Mouse (Mus musculus): ENCODE results near the gene Tmem229b.
A peak's percentile ranks its signal among the peaks of the same experiment; 100 is the strongest.
"Not testable (repeated sequence)": the region's sequence is repeated elsewhere in the genome, so short reads cannot be mapped to it uniquely, and the experiment has no call there.

The Tmem229b gene

GRCm38 (mm10) chr12:79007126-79007753 lies at the start of gene Tmem229b:
Gene Tmem229b, minus strand, starts transcription at chr12:79007627.
- peak; percentile 83 for DNase-seq (ENCODE audit: extremely low spot score, low spot score)

DNA sequence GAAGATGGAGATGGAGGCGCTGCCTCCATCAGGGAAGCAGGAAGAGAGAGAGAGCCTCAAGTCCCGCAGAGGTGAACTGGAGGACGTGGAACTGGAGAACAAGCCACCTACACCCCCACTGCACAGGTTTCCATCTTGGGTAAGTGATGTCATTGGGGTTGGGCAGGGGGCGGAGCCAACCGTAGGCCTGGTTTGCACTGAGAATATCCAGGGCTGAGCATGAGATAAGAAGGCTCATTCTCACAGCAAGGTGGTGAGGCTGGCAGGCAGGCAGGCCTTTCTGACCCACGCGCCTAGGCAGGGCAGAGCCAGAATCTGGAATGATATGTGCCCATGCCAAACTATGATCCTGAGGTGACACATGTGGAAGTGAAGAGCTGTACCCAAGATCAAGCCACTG lies 47.8 kb upstream of the Tmem229b start:
- DNase-seq (ENCODE audit: extremely low spot score, low spot score) = no peak

- no peak for DNase-seq (ENCODE audit: extremely low spot score, low spot score)
Measured at GRCm38 (mm10) chr12:79052073-79052472, 44.6 kb upstream of the Tmem229b start.

GRCm38 (mm10) chr12:79050545-79051212 lies 43.3 kb upstream of the Tmem229b start:
- no peak for DNase-seq (ENCODE audit: extremely low spot score, low spot score)

DNA sequence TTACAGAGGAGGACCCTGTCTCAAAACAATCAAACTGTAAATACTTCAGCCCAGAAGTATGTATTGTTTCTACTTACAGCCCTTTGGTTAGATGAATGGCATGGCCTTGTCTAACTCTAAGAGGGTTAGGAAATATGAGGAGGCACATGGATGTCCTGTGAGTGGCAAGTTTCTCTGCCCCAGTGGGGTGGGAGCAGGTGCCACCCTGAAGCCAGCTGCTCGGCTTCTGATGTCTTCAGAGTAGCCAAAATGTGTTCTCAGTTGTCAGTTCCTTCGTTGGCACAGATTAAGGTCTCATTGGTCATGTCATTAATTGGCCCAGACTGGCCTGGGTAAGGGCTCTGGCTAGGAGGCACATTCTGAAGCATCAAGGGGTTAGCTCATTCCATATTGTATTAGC lies 42.4 kb upstream of the Tmem229b start:
- no peak for DNase-seq (ENCODE audit: extremely low spot score, low spot score)

GRCm38 (mm10) chr12:79048898-79049297 lies 41.5 kb upstream of the Tmem229b start:
- DNase-seq (ENCODE audit: extremely low spot score, low spot score) = no peak

DNA sequence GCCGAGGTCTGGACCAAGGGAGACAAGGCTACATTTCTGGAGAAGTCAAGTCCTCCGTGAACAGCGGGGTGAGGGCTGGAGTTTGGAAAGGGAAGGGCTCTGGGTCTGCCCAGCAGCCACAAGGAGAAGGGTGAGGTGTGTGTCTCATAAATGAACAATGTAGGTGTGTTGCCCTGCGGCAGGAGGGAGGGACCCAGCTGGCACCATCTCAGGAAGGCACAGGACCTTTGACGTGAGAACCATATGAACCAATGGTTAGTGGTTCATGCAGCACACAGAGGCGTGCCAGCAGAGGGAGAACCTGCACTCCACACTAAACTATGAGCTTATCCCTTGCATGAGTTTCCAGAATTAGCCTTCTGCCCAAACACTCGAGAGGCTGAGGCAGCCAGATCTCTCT lies 39.8 kb upstream of the Tmem229b start:
- DNase-seq (ENCODE audit: extremely low spot score, low spot score) = no peak

DNA sequence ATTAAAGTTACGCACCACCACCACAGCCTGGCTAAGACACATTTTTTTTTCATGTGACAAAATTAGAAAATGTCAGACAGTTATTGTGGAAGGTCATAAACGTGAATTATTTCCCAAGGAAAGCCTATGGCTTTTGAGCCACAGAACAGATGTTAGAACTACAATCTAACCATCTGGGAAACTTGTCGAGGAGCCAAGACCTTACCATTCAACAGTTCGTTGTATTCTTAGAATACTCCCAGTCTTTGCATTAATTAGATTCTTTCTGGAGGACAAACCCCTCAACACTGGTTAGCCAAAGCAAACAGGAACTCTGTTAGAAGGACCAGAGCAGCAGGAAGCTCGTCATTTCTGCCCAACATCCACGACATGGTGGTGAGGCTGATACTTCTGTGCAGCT lies 38.7 kb upstream of the Tmem229b start:
- DNase-seq (ENCODE audit: extremely low spot score, low spot score) = no peak

DNA sequence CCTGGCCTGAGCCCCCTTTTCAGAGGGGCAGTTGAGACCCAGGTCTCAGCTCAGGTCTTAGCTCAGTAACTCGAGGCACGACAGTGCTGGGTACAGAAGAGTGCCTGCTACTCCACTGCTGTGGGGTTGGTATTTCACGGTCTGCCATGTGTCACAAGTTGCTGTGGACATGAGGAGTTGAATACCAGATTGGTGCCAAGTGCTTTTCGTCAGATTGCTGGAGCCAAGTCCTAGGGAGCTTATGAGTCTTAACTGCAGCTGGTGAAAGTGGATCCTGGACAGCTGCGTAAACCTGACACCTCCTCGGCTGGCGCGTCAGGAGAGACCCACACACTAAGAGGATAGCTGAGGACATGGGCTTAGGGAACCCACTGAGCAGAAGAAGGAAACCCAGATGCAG lies 37.2 kb upstream of the Tmem229b start:
- DNase-seq (ENCODE audit: extremely low spot score, low spot score) = no peak

- no peak for DNase-seq (ENCODE audit: extremely low spot score, low spot score)
Measured at GRCm38 (mm10) chr12:79041436-79041835, 34.0 kb upstream of the Tmem229b start.

GRCm38 (mm10) chr12:79040201-79040827 lies 32.9 kb upstream of the Tmem229b start:
- DNase-seq (ENCODE audit: extremely low spot score, low spot score) = no peak

DNA sequence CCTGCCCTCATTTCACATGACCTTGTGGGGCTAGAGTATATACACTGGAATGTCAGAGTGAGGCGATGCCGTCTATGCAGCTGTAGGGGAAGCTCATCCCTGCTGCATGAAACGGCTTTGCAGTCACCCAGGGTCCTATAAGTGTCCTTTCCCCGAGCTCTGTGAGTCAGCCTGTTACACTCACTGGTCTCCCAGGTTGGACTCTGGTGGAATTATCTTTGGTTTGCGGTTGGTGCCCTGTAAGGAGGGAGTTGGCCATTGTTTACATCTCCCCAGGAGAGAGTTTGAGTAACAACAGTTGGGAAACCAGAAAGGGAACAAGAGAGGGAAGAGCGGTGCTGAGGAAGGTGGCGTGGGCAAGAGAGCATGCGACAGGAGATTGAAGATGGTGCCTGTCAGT lies 32.3 kb upstream of the Tmem229b start:
- DNase-seq (ENCODE audit: extremely low spot score, low spot score) = no peak

DNA sequence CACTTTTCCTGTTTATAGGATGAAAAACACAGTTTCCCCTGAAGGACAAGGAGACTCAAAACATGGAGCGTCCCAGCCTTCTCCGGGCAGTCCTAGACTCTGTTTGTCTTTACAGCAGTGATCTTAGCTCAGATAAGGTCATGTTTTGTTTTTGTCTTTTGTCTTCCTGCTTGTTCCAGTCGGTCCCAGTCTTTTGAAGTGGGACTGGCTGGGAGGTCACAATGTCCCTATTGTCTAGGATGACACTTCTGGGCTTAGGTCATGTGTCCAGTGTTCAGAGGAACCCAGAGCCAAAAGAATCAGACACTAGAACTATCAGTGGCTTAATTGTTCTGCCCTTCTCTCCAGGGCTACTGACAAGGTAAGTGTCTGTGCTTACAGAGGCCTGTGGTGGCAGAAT lies 27.9 kb upstream of the Tmem229b start:
- DNase-seq (ENCODE audit: extremely low spot score, low spot score) = no peak

DNA sequence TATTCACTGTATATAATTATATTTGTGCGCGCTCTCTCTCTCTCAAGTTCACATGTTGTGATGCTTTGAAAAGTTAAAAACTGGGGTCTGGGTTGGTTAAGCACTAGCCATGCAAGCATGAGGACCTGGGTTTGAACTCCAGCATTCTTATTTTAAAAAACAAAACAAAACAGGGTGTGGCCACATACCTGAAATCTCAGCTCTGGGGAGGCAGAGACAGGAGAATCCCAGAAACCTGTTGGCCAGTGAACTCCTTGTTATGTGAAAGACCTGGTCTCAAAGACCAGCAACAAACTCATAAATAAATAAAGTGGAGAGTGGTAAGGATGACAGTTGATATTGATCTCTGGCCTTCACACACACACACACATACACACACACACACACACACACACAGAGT lies 26.9 kb upstream of the Tmem229b start:
- no peak for DNase-seq (ENCODE audit: extremely low spot score, low spot score)

- peak; percentile 81 for DNase-seq (ENCODE audit: extremely low spot score, low spot score)
Measured at GRCm38 (mm10) chr12:79028911-79029861, 21.8 kb upstream of the Tmem229b start, which contains the start of gene Plekhh1. Gene Plekhh1, plus strand, starts transcription at chr12:79029163.

- DNase-seq (ENCODE audit: extremely low spot score, low spot score) = not testable (repeated sequence)
Measured at GRCm38 (mm10) chr12:79027526-79027925, 20.1 kb upstream of the Tmem229b start.

- DNase-seq (ENCODE audit: extremely low spot score, low spot score) = peak; percentile 48
Measured at GRCm38 (mm10) chr12:79022882-79023281, 15.5 kb upstream of the Tmem229b start.

- DNase-seq (ENCODE audit: extremely low spot score, low spot score) = no peak
Measured at GRCm38 (mm10) chr12:79021902-79022301, 14.5 kb upstream of the Tmem229b start.

DNA sequence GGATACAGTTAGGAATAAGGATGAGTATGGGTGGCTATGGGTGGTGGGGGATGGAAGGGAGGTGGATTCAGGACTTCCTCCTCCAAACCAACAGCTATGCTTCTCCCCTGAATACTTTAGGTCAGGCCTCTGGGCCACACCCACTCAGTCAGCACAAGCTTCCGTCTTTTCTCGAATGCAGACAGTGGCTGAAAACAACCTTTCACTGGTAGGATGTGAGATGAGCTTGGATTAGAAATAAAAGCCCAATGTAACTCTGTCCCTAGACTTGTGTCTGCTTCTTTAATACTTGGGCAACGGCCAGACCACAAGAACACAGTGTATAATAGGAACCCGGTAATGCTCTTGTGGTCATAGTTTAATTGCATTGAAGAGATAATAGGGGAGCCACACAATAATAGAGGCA lies 10.6 kb upstream of the Tmem229b start:
- DNase-seq (ENCODE audit: extremely low spot score, low spot score) = no peak

DNA sequence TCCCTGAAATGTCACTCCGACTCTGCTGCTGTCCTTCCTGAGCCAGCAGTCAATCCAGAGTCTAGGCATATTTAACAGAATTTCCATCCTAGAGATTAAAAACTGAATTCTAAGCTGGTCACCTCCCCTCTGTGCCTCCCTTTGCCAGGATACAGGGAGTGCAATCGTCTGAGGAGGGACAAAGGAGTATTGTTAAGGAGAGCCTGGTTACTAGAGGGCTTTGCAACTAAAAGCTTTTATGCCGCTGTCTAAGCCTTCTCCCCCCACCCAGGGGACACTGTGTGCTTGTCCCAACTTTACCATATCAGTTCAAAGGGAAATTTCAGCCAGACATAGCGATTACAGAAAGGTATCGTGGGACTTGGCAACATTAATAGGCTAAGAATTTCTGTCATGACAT lies 8.7 kb upstream of the Tmem229b start:
- no peak for DNase-seq (ENCODE audit: extremely low spot score, low spot score)

- no peak for DNase-seq (ENCODE audit: extremely low spot score, low spot score)
Measured at GRCm38 (mm10) chr12:79010569-79010968, 3.1 kb upstream of the Tmem229b start.
